Mouse (Mus musculus) CH12.LX (cell line): Measurements from ENCODE around the gene Mtmr12. TPM values are rescaled to one million over a fixed set of nuclear protein-coding genes. Genes with fewer than 3 reads are reported as not detected.
A peak's percentile ranks its signal among the peaks of the same experiment; 100 is the strongest.

Source experiments
- DNase-seq: peaks from one replicate; pipeline ENCODE4 v3.0.0-alpha.2; 2013; ENCODE audit errors: extremely low read depth
- H3K27ac ChIP-seq: 2 replicates; pipeline ENCODE4 v1.5.1; 2012; ENCODE audit warnings: low read depth, mild to moderate bottlenecking, control low read depth, moderate library complexity; ENCODE audit not compliant: insufficient read depth
- H3K27me3 ChIP-seq: replicated peaks from 2 replicates; pipeline ENCODE3; 2012; ENCODE audit warnings: inconsistent platforms
- H3K36me3 ChIP-seq, 2 experiments: replicated peaks in 1 of 2; 2 replicates each; pipeline versions ENCODE3 to v1.6.1; 2012; ENCODE audit warnings: inconsistent platforms in 1 of 2, low read length in 1 of 2, mild to moderate bottlenecking in 1 of 2, mixed read lengths in 1 of 2, moderate library complexity in 1 of 2; ENCODE audit not compliant: control insufficient read depth in 1 of 2, insufficient read depth in 1 of 2
- H3K4me1 ChIP-seq, 2 experiments: 2 replicates each; pipeline ENCODE4 v1.6.1; 2012; ENCODE audit warnings: inconsistent platforms in 1 of 2, moderate library complexity in 1 of 2; ENCODE audit not compliant: insufficient read depth in 2 of 2, control insufficient read depth in 1 of 2
- H3K4me2 ChIP-seq: 2 replicates; pipeline ENCODE4 v1.6.1; 2012; ENCODE audit warnings: low read depth, mild to moderate bottlenecking, control low read depth; ENCODE audit not compliant: poor library complexity, insufficient read depth, severe bottlenecking
- H3K4me3 ChIP-seq, 3 experiments: fragments of 150-350 bp in 1 of 3; sonication (generic) in 1 of 3; replicated peaks in 1 of 3; 2 replicates each; pipeline versions ENCODE3 to v1.5.1; 2011 to 2012; ENCODE audit warnings: low read depth in 2 of 3, low read length in 2 of 3, mild to moderate bottlenecking in 2 of 3, moderate library complexity in 2 of 3, control low read depth in 1 of 3, improper control_type of control experiment in 1 of 3, inconsistent platforms in 1 of 3, mixed read lengths in 1 of 3; ENCODE audit not compliant: poor library complexity in 1 of 3
- H3K79me2 ChIP-seq: replicated peaks from 2 replicates; pipeline ENCODE4 v1.6.1; 2012; ENCODE audit warnings: mild to moderate bottlenecking, moderate library complexity; ENCODE audit not compliant: control insufficient read depth, poor library complexity, insufficient read depth, severe bottlenecking; ENCODE audit errors: extremely low read depth
- H3K9ac ChIP-seq: 2 replicates; pipeline ENCODE4 v1.6.1; 2012; ENCODE audit warnings: low read depth, mild to moderate bottlenecking, control low read depth, moderate library complexity; ENCODE audit not compliant: insufficient read depth
- H3K9me3 ChIP-seq: replicated peaks from 2 replicates; pipeline ENCODE3; 2012; ENCODE audit warnings: low read length, inconsistent platforms, mixed read lengths
- CHD1 ChIP-seq: IDR thresholded peaks from 2 replicates; pipeline ENCODE4 v1.6.1; 2012; ENCODE audit warnings: low read depth, low read length, improper control_type of control experiment, inconsistent platforms
- E2F4 ChIP-seq: IDR thresholded peaks from 2 replicates; pipeline ENCODE4 v1.6.1; 2011; ENCODE audit warnings: low read depth, low read length, improper control_type of control experiment; ENCODE audit not compliant: insufficient replicate concordance
- IRF4 ChIP-seq: IDR thresholded peaks from 2 replicates; pipeline ENCODE4 v1.6.1; 2014; ENCODE audit warnings: low read depth, mild to moderate bottlenecking, inconsistent platforms, low read length, improper control_type of control experiment
- JUN ChIP-seq: IDR thresholded peaks from 2 replicates; pipeline ENCODE4 v1.6.1; 2011; ENCODE audit warnings: low read depth, mild to moderate bottlenecking, low read length, improper control_type of control experiment, moderate library complexity; ENCODE audit not compliant: insufficient read depth
- KAT2A ChIP-seq: IDR thresholded peaks from 2 replicates; pipeline ENCODE4 v1.6.1; 2012; ENCODE audit warnings: low read length, improper control_type of control experiment, inconsistent platforms; ENCODE audit not compliant: insufficient replicate concordance
- MAZ ChIP-seq: IDR thresholded peaks from 2 replicates; pipeline ENCODE4 v1.6.1; 2012; ENCODE audit warnings: low read depth, mild to moderate bottlenecking, inconsistent platforms, low read length, improper control_type of control experiment, moderate library complexity
- MYC ChIP-seq: IDR thresholded peaks from 2 replicates; pipeline ENCODE4 v1.6.1; 2011; ENCODE audit warnings: low read depth, mild to moderate bottlenecking, improper control_type of control experiment, low read length
- PAX5 ChIP-seq: IDR thresholded peaks from 2 replicates; pipeline ENCODE4 v1.6.1; 2012; ENCODE audit warnings: low read length, inconsistent platforms, mixed read lengths
- POLR2A ChIP-seq: IDR thresholded peaks from 2 replicates; pipeline ENCODE4 v1.6.1; 2011; ENCODE audit warnings: low read depth, mild to moderate bottlenecking, improper control_type of control experiment, low read length
- RCOR1 ChIP-seq: conservative IDR thresholded peaks from 2 replicates; pipeline ENCODE4 v1.6.1; 2012; ENCODE audit warnings: low read depth, mild to moderate bottlenecking, inconsistent platforms, low read length, improper control_type of control experiment
- TBP ChIP-seq: conservative IDR thresholded peaks from 2 replicates; pipeline ENCODE4 v1.6.1; 2011; ENCODE audit warnings: low read depth, low read length, improper control_type of control experiment
- USF1 ChIP-seq: IDR thresholded peaks from 2 replicates; pipeline ENCODE4 v1.6.1; 2014; ENCODE audit warnings: low read depth, mild to moderate bottlenecking, inconsistent platforms, low read length, improper control_type of control experiment
- ZC3H11A ChIP-seq: IDR thresholded peaks from 2 replicates; pipeline ENCODE4 v1.6.1; 2012; ENCODE audit warnings: low read depth, mild to moderate bottlenecking, inconsistent platforms, low read length, improper control_type of control experiment
- ZKSCAN1 ChIP-seq: IDR thresholded peaks from 2 replicates; pipeline ENCODE4 v1.6.1; 2012; ENCODE audit warnings: low read depth, inconsistent platforms, low read length, improper control_type of control experiment, borderline replicate concordance
- ZMIZ1 ChIP-seq: IDR thresholded peaks from 2 replicates; pipeline ENCODE4 v1.6.1; 2012; ENCODE audit warnings: low read depth, mild to moderate bottlenecking, inconsistent platforms, low read length, improper control_type of control experiment
- dilution Hi-C: fragments of 300-500 bp; cut with MboI; formaldehyde crosslinking; loops from 2 replicates; pipeline ENCODE4 v1.14.3; 2020; ENCODE audit warnings: low sequenced_read_pairs; ENCODE audit not compliant: extremely low pct_unique_long_range_greater_than_20kb, extremely low pct_ligation_motif_present
- in situ Hi-C: fragments of 300-500 bp; cut with MboI; formaldehyde crosslinking; loops from 3 replicates; pipeline ENCODE4 v1.14.3; 2019; ENCODE audit warnings: low sequenced_read_pairs, low pct_ligation_motif_present, low pct_unique_long_range_greater_than_20kb, mixed read lengths
- polyA plus RNA-seq: library from polyadenylated mRNA; unstranded; fragments of >175 nt; gene quantifications from 2 replicates; pipeline ENCODE4 v1.2.1, GENCODE M21; 2012; ENCODE audit warnings: low read depth; ENCODE audit not compliant: insufficient read length
- total RNA-seq, 2 experiments: library from RNA; depleted of rRNA; stranded (reverse); fragments of 300-350 nt in 1 of 2; fragments of >200 nt in 1 of 2; gene quantifications; 2 replicates each; pipeline ENCODE4 v1.2.3; 2012 to 2014

The Mtmr12 gene
- total and polyA plus RNA-seq, 3 experiments = 8.2 to 16.3 (median 12.3) TPM

DNA sequence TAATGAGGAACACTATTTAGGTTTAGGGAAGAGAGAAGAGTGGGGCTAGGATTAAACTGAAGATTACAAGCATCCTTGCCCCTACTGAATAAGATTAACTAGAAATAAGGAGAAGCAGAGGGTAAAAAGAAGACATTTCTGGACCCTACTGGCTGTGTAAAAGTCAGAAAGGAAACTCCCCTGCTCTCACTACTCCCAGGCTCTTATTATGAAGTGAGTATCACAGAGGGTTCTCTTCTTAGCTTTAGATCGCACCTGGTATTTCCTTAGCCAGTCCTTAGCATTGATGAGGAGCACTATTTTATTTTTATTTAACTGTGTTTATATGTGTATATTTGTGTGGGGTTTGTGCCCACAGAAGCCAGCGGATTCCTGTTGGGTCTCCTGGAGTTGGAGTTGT, 91.4 kb downstream of the Mtmr12 start:
- Histone ChIP-seq H3K9me3 (no peaks in the 10 kb centered on the region), H3K9ac (no peak overlapping the region), H3K79me2 (no peaks in the 10 kb centered on the region), H3K27ac (no peak overlapping the region), H3K4me1 (peaks cover 0 to 30% of the 10 kb centered on the region in 2 experiments; a peak in 2 of 4 replicates), H3K4me3 (no peak overlapping the region), H3K4me2 (no peak overlapping the region), H3K27me3 (no peaks in the 10 kb centered on the region), H3K36me3 (no peaks in the 10 kb centered on the region)
- TF ChIP-seq PAX5 (no peak), ZMIZ1 (no peak), ZC3H11A (no peak), MAZ (no peak), RCOR1 (no peak), JUN (no peak), E2F4 (no peak), CHD1 (no peak), TBP (no peak), IRF4 (no peak), POLR2A (no peak)
- peak; percentile 28 for DNase-seq
- in situ Hi-C loops (no loop called here), dilution Hi-C loops (loop anchor here (25.0 kb wide), 1 partner anchor 109 kb away; no protein-coding TSS in a partner anchor)

DNA sequence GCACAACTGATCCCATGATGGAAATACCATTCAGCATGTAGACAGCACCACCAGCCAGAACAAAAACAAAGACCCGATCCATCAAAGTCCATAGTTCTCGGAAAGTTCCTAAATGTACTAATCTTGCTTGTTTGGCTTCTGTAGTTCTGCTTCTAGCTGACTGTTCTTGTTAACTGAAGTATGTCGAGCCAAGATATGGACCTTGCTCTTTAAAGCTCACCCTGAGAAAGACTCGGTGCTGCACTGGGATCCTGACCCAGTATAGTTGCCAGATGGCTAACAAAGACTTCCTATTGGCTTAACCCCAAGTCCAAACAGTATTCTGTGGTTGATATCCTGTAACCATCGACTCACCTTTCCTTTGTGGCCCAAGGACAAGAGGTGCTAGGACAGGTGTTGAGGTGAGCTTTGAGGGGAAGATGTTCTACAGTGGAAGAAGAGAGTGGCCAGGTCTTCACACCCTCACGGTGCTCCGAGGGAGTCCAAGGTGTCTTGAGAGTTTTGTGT, 93.5 kb downstream of the Mtmr12 start:
- Histone ChIP-seq H3K36me3 (no peaks in the 10 kb centered on the region), H3K4me3 (no peak overlapping the region), H3K4me1 (peaks cover 0 to 24% of the 10 kb centered on the region in 2 experiments; a peak in 2 of 4 replicates), H3K9me3 (no peaks in the 10 kb centered on the region), H3K27ac (no peak overlapping the region), H3K79me2 (no peaks in the 10 kb centered on the region), H3K9ac (no peak overlapping the region), H3K27me3 (no peaks in the 10 kb centered on the region), H3K4me2 (no peak overlapping the region)
- DNase-seq = no peak
- TF ChIP-seq MYC (no peak), USF1 (no peak), KAT2A (no peak), E2F4 (no peak), ZKSCAN1 (no peak)
- in situ Hi-C loops (no loop called here), dilution Hi-C loops (loop anchor here (25.0 kb wide), 1 partner anchor 111 kb away; no protein-coding TSS in a partner anchor)
